Mouse (Mus musculus) inflammation-experienced regulatory T-cells, adult 6 months (primary cell): ENCODE results near the gene Smarcd1. TPM values are rescaled to one million over a fixed set of nuclear protein-coding genes. Genes with fewer than 3 reads are reported as not detected.
A peak's percentile ranks its signal among the peaks of the same experiment; 100 is the strongest.
"Not testable (repeated sequence)": the region's sequence is repeated elsewhere in the genome, so short reads cannot be mapped to it uniquely, and the experiment has no call there.

Experiments used
- ATAC-seq: one replicate; pipeline ENCODE4 v1.8.0; 2017
- polyA plus RNA-seq, 3 experiments: library from polyadenylated mRNA; unstranded; fragments of 100-300 nt; shearing (Covaris generic); gene quantifications; one replicate each; pipeline ENCODE4 v1.2.1; 2017

The Smarcd1 gene
- polyA plus RNA-seq, 3 experiments from 2014 or later, result 8.4 to 15.5 (median 10.5) TPM

GRCm38 (mm10) chr15:99684156-99684555, 17.8 kb upstream of the Smarcd1 start:
- no peak for ATAC-seq

GRCm38 (mm10) chr15:99688712-99689111, 13.2 kb upstream of the Smarcd1 start:
- no peak for ATAC-seq

- no peak for ATAC-seq
Observed at GRCm38 (mm10) chr15:99690924-99691323, 11.0 kb upstream of the Smarcd1 start.

GRCm38 (mm10) chr15:99691976-99692375, 10.0 kb upstream of the Smarcd1 start:
- no peak for ATAC-seq

DNA sequence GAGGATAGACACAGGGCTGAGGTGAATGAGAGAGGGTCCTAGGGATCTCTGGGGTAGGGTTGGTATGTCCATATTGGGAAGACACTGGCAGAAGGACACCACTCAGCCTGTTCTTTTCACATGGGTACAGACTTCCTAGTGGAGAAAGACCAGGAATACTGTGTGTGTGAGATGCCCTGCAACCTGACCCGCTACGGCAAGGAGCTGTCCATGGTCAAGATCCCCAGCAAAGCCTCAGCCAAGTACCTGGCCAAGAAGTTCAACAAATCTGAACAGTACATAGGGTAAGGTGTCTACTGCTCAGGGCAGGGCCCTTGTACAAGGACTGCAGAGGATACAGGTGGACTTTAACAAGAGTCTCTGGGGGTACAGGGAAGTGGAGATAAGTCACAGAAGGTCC, 4.6 kb upstream of the Smarcd1 start:
- ATAC-seq, result no peak

GRCm38 (mm10) chr15:99698533-99699085, 3.3 kb upstream of the Smarcd1 start:
- ATAC-seq, result no peak

DNA sequence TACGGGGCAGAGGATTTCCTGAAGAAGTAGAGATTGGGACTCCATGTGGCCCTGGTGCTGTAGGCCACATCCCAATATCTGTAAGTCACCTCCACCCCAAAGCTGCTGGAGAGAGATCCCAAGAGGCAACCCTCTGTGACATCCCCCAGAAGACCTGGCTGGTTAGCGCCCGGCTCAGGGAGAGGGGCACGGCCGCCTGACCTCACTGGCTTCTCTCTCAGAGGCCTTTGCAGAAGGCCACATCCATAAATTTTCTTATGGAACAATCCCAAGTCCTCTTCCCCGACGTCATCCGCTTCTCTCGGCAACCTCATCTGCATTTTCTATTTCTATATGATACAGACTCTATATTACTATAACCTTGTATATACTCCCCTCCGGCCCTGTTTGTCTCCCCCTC, 2.2 kb upstream of the Smarcd1 start:
- no peak for ATAC-seq

- ATAC-seq, result no peak
Observed at GRCm38 (mm10) chr15:99700219-99701106, 1.5 kb upstream of the Smarcd1 start.

DNA sequence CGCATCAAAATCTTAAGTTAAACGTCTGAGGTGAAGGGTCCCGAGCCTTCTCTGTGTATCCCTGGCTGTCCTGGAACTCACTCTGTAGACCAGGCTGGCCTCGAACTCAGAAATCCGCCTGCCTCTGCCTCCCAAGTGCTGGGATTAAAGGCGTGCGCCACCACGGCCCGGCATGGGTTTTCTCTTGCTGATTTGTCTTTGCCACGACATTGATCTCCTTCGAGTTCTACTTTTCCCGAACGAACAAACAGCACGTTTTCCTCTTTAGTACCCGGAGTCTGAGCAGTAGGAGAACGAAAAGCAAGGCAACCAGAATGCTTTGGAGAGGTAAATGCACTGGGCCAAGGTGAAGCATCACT, 310 bp upstream of the Smarcd1 start:
- not testable (repeated sequence) for ATAC-seq

DNA sequence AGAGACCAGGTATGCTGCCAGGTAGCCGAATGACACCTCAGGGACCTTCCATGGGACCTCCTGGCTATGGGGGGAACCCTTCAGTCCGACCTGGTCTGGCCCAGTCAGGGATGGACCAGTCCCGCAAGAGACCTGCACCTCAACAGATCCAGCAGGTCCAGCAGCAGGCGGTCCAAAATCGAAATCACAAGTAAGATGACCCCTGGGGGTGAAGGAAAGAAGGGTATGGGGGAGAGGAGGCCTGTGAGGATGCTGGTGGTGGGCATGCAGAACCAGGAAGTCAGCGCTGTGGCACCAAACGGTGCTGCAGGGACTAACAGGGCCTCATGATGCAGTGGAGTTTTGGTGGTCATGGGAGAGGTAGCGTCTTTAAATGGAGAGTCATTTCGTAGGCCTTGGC, 1.2 kb downstream of the Smarcd1 start:
- no peak for ATAC-seq

DNA sequence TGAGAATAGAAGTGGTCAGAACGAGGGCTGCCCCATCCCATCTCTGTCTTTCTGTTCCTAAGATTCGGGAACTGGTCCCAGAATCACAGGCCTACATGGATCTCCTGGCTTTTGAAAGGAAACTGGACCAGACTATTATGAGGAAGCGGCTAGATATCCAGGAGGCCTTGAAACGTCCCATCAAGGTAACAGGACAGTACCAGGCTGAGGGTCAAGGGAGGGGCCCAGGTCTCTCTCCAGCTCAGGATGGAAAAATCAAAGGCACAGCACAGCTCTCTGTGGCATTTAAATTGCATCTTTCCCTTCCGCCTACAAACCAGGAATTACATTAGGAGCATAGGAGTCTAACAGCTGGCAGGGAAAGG, 1.7 kb downstream of the Smarcd1 start:
- no peak for ATAC-seq

DNA sequence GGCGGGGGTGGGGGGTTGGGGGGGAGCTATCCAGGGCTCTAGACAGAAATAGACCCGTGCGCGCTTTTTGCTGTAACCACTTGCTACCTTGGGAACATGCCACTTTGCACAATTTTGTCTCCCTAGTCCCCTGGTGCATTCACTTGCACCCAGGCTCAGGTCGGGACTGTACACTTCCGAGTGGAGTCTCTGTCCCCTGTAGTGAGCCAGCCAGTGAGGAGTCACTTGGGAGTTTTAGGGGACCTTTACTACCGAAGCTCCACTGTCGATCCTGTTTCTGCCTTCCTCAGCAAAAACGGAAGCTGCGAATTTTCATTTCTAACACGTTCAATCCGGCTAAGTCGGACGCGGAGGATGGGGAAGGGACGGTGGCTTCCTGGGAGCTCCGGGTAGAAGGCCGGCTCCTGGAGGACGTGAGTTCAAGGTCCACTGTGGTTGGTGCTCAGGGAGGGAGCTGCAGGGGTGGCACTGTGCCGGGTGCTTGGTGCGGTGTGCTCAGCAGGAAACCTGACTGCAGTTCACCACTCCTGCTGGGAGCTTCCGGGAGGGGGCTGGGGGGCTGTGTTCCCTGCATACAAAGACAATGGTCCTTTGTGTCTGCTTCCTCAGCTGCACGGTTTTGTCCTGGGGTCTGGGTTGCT, 2.2 kb downstream of the Smarcd1 start:
- no peak for ATAC-seq

DNA sequence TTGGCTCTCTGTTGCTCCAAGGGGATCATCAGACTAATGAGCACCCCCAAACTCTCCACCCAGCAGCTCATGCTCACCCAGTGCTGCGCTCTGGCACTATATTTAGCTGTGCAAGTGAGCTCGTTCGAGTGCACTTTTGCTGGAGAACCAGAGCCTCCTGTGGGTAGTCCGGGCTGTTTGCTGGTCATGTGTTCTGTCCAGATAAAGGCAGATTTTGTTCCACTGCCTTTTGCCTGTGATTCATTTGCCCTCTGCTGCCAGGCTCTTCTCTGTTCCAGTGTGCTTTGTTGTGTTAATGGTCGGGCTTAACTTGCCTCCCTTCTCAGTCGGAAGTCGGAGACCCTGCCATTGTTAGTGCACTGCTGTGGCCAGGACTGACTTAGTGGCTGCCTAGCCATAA, 3.0 kb downstream of the Smarcd1 start:
- ATAC-seq, result no peak

GRCm38 (mm10) chr15:99705440-99706048, 3.6 kb downstream of the Smarcd1 start, which contains the start of gene Gm17349:
Gene Gm17349, minus strand, starts transcription at chr15:99705490.
- peak; percentile 42 for ATAC-seq

- ATAC-seq, result no peak
Observed at GRCm38 (mm10) chr15:99708176-99708575, 6.2 kb downstream of the Smarcd1 start.

DNA sequence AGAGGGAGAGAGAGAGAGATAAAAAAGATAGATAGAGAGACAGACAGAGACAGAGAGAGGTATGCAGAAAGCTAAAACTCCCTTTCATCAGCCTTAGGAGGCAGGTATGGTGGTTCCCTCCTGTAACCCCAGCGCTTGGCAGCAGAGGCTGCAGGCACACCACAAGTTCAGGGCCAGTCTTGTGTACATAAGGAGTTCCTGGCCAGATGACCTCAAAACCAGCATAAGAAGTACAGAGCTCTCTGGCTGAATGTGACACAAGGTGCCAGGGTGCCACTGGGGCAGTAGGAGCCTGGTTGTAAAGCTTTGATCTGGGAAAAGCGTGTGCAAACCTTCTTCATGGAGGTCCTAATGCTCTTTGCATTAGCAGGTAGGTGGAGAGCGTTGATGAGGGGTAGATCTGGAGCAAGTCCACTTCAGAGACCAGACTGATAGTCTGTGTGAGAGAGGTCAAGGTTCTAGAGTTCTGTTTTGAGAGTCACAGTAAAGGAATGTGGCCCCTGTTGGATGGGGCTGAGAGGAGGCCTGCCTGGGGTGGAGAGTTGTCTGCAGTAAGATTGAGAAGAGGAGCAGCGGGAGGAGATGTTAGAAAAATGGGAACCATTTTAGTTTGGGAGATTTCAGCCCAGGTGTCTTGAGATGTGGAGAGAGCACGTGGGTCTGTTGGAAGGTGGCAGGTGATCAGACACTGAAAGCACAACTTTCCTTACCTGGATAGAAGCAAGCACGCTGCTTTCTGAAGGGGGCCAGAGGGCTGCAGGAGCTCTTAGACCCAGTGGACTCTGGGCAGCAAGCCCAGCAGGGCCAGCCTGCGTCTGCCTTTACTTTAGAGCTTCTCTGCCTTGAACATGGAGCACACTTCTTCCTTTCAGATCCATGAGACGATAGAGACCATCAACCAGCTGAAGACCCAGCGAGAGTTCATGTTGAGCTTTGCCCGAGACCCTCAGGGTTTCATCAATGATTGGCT, 8.6 kb downstream of the Smarcd1 start:
- ATAC-seq, result no peak

DNA sequence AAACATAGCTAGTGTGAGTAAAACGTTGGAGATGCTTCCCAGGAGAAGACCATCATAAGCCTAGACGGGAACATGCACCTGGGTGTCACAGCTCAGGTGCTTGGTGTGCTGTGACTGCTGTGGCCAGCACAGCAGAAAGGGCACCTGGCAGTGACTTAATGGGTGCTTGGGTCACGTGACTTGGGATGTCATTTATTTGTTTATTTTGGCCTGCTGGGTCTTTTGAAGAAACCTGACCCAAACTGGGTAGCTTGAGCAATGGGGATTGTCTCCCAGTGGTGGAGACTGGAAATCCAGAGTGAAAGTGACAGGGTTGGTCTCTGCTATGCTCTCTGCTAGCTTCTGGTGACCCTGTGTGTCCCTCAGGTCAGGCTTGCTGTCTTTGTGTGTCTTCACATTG, 9.6 kb downstream of the Smarcd1 start:
- ATAC-seq, result no peak

GRCm38 (mm10) chr15:99712666-99713559, 11.0 kb downstream of the Smarcd1 start:
- ATAC-seq, result no peak

DNA sequence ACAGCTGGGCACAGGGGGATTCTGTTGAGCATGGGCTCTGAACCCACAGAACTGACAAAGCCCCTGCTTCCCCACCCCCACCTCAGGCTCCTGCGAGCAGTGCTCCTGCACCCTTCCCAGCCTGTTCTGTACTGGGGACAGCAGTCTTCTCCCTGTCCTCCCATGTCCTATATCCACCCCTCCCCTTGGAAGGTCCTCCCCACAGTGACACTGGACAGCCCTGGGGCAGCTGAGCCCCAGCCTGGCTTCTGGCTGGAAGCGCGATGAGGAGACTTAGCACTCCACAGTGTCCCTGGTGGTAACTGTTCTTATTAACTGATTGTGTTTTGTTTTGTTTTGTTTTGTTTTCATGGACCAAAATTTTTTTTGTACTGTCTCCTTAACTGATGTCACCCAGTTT, 11.6 kb downstream of the Smarcd1 start:
- no peak for ATAC-seq

- no peak for ATAC-seq
Observed at GRCm38 (mm10) chr15:99714206-99714605, 12.3 kb downstream of the Smarcd1 start.

GRCm38 (mm10) chr15:99714858-99715257, 12.9 kb downstream of the Smarcd1 start:
- ATAC-seq, result peak; percentile 82
